9 mouse cellular contexts compared by ENCODE assay signal in the genomic region with DNA sequence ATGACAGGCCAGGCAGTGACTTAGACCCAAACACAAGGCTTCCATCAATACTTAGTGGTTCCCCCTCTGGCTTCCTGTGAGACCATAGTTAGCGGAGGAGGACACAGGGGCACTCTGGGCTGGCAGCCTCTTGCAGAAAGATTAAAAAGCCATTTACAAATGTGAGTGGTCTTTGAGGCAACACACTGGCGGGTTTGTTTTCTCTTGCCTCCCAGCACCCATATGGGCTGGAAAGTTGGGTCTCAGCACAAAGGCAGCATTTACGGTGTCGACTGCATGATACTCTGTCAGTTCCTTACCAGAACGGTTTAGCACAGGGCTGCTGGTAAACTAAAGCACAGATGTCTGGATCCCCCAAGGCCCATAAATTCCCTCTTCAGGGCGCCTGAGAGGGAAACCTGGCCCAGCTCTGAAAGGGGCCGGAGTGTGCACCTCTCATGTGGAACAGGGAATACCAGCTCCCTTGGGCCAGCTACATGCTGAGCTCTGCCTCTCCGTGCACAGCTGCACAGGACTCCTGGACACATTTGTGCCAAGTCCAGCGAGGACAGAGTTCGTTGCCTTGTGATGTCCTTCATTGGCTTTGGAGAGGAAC.
A peak's percentile ranks its signal among the peaks of the same experiment; 100 is the strongest.
DNase-seq lines count a peak whose midpoint lies in the region; ATAC-seq and TF ChIP-seq lines count a peak whose summit lies in the region.
"Had no signal": no experiment of that assay in that cellular context is flagged by ENCODE, and none has a peak within 500 bp of the region (broad histone marks: within the 10 kb centered on the region; RNA-seq: fewer than 3 reads in every experiment).

No protein-coding gene starts in this region.

- H3K36me3 ChIP-seq in forebrain, postnatal 0 days (ENCODE audit: insufficient read depth), result no peaks in the 10 kb centered on the region
- no peaks in the 10 kb centered on the region for H3K36me3 ChIP-seq in forebrain, embryonic 15.5 days
- H3K36me3 ChIP-seq in kidney, postnatal 0 days (ENCODE audit: insufficient read depth, low read length), result no peaks in the 10 kb centered on the region
- H3K36me3 ChIP-seq in kidney, embryonic 14.5 days (ENCODE audit: control insufficient read depth, insufficient read depth, low read length), result no peaks in the 10 kb centered on the region
- H3K36me3 ChIP-seq in embryonic facial prominence, embryonic 15.5 days, result no peaks in the 10 kb centered on the region
- H3K36me3 ChIP-seq in neural tube, embryonic 13.5 days, result no peaks in the 10 kb centered on the region

- DNase-seq in forebrain, postnatal 0 days, result no peak
- peak; percentile 44 for DNase-seq in kidney, postnatal 0 days (ENCODE audit: low spot score)
- no peak for DNase-seq in frontal cortex, postnatal 14 days (ENCODE audit: low spot score in 2 of 2)
- DNase-seq in ovary, postnatal 10 days (ENCODE audit: low spot score), result no peak

- ATAC-seq in forebrain, postnatal 0 days, result peak; percentile 58
- no peak for ATAC-seq in forebrain, embryonic 15.5 days (replicated peaks)
- no peak for ATAC-seq in kidney, postnatal 0 days (replicated peaks; ENCODE audit: low FRiP score, low read depth)
- ATAC-seq in kidney, embryonic 14.5 days (ENCODE audit: low FRiP score, low TSS enrichment), result no peak
- peak; percentile 70 for ATAC-seq in embryonic facial prominence, embryonic 15.5 days (ENCODE audit: insufficient number of reproducible peaks, low FRiP score, low TSS enrichment, low read depth)
- peak; percentile 78 for ATAC-seq in neural tube, embryonic 13.5 days (ENCODE audit: low read depth)

- H3K4me2 ChIP-seq in forebrain, postnatal 0 days (ENCODE audit: low read depth), result no peak overlapping the region
- no peak overlapping the region for H3K4me2 ChIP-seq in forebrain, embryonic 15.5 days (replicated peaks)
- no peak overlapping the region for H3K4me2 ChIP-seq in kidney, postnatal 0 days (ENCODE audit: low read length)
- H3K4me2 ChIP-seq in kidney, embryonic 14.5 days (replicated peaks; ENCODE audit: low read depth, low read length), result no peak overlapping the region
- no peak overlapping the region for H3K4me2 ChIP-seq in embryonic facial prominence, embryonic 15.5 days (replicated peaks)
- H3K4me2 ChIP-seq in neural tube, embryonic 13.5 days, result 0 out of 2 replicates have a peak overlapping the region, but pooled peaks have one; percentile 7
- H3K4me2 ChIP-seq: liver, embryonic 11.5 days had no signal

- WGBS in forebrain, postnatal 0 days, result 69% methylated on average over 10 of the region's 10 CpGs
- WGBS in forebrain, embryonic 15.5 days, result 84% methylated on average over 10 of the region's 10 CpGs
- 34% methylated on average over 10 of the region's 10 CpGs for WGBS in kidney, postnatal 0 days
- WGBS in kidney, embryonic 14.5 days, result 29% methylated on average over 10 of the region's 10 CpGs
- 47% methylated on average over 10 of the region's 10 CpGs for WGBS in embryonic facial prominence, embryonic 15.5 days
- 37% methylated on average over 10 of the region's 10 CpGs for WGBS in neural tube, embryonic 13.5 days

- H3K4me1 ChIP-seq in forebrain, postnatal 0 days (ENCODE audit: insufficient read depth), result no peaks in the 10 kb centered on the region
- no peaks in the 10 kb centered on the region for H3K4me1 ChIP-seq in forebrain, embryonic 15.5 days
- peaks cover 7% of the 10 kb centered on the region for H3K4me1 ChIP-seq in kidney, postnatal 0 days (replicated peaks; ENCODE audit: insufficient read depth, low read length)
- peaks cover 3% of the 10 kb centered on the region; the same call in 1 of the 2 replicates for H3K4me1 ChIP-seq in kidney, embryonic 14.5 days (ENCODE audit: control insufficient read depth, insufficient read depth, low read length)
- peaks cover 4% of the 10 kb centered on the region; the same call in 1 of the 2 replicates for H3K4me1 ChIP-seq in embryonic facial prominence, embryonic 15.5 days
- H3K4me1 ChIP-seq in neural tube, embryonic 13.5 days (replicated peaks), result peaks cover 12% of the 10 kb centered on the region

- H3K27ac ChIP-seq in forebrain, postnatal 0 days (ENCODE audit: low read depth, low read length), result no peak overlapping the region
- no peak overlapping the region for H3K27ac ChIP-seq in forebrain, embryonic 15.5 days (replicated peaks)
- H3K27ac ChIP-seq in kidney, postnatal 0 days, result no peak overlapping the region
- H3K27ac ChIP-seq in kidney, embryonic 14.5 days (ENCODE audit: low read depth, low read length), result no peak overlapping the region
- no peak overlapping the region; the same call in 1 of the 2 replicates for H3K27ac ChIP-seq in embryonic facial prominence, embryonic 15.5 days (replicated peaks)
- H3K27ac ChIP-seq in neural tube, embryonic 13.5 days (replicated peaks), result peak overlapping the region; percentile 49

- no peak overlapping the region for H3K4me3 ChIP-seq in forebrain, postnatal 0 days (ENCODE audit: low read depth, low read length)
- no peak overlapping the region for H3K4me3 ChIP-seq in forebrain, embryonic 15.5 days
- no peak overlapping the region for H3K4me3 ChIP-seq in kidney, postnatal 0 days (replicated peaks; ENCODE audit: low read depth, low read length)
- no peak overlapping the region for H3K4me3 ChIP-seq in kidney, embryonic 14.5 days (ENCODE audit: low read length)
- H3K4me3 ChIP-seq in embryonic facial prominence, embryonic 15.5 days (replicated peaks), result no peak overlapping the region
- H3K4me3 ChIP-seq in neural tube, embryonic 13.5 days, result no peak overlapping the region

- no peaks in the 10 kb centered on the region for H3K9me3 ChIP-seq in forebrain, postnatal 0 days (ENCODE audit: low read length)
- H3K9me3 ChIP-seq in forebrain, embryonic 15.5 days, result no peaks in the 10 kb centered on the region
- H3K9me3 ChIP-seq in kidney, postnatal 0 days (replicated peaks; ENCODE audit: low read length), result no peaks in the 10 kb centered on the region
- H3K9me3 ChIP-seq in kidney, embryonic 14.5 days (ENCODE audit: control insufficient read depth, low read length), result no peaks in the 10 kb centered on the region
- no peaks in the 10 kb centered on the region for H3K9me3 ChIP-seq in embryonic facial prominence, embryonic 15.5 days (replicated peaks)
- H3K9me3 ChIP-seq in neural tube, embryonic 13.5 days, result no peaks in the 10 kb centered on the region

- TF ChIP-seq CTCF in forebrain, postnatal 0 days (IDR thresholded peaks at IDR 0.05; ENCODE audit: low read depth), result no peak
- no peak for TF ChIP-seq CTCF in kidney, postnatal 0 days (IDR thresholded peaks at IDR 0.05; ENCODE audit: low read depth)

- H3K9ac ChIP-seq in forebrain, postnatal 0 days, result no peak overlapping the region
- no peak overlapping the region for H3K9ac ChIP-seq in forebrain, embryonic 15.5 days (replicated peaks)
- H3K9ac ChIP-seq in kidney, postnatal 0 days (ENCODE audit: low read depth, low read length), result no peak overlapping the region
- H3K9ac ChIP-seq in kidney, embryonic 14.5 days (ENCODE audit: low read depth, low read length), result no peak overlapping the region
- H3K9ac ChIP-seq in embryonic facial prominence, embryonic 15.5 days, result no peak overlapping the region
- H3K9ac ChIP-seq in neural tube, embryonic 13.5 days, result no peak overlapping the region

- H3K27me3 ChIP-seq in forebrain, postnatal 0 days (ENCODE audit: insufficient read depth, low read length), result no peaks in the 10 kb centered on the region
- H3K27me3 ChIP-seq in forebrain, embryonic 15.5 days, result no peaks in the 10 kb centered on the region
- no peaks in the 10 kb centered on the region for H3K27me3 ChIP-seq in kidney, postnatal 0 days (ENCODE audit: insufficient read depth, low read length)
- no peaks in the 10 kb centered on the region; the same call in 1 of the 2 replicates for H3K27me3 ChIP-seq in kidney, embryonic 14.5 days (ENCODE audit: control insufficient read depth, insufficient read depth, low read length)
- no peaks in the 10 kb centered on the region for H3K27me3 ChIP-seq in embryonic facial prominence, embryonic 15.5 days
- H3K27me3 ChIP-seq in neural tube, embryonic 13.5 days, result no peaks in the 10 kb centered on the region

Comparison
In these comparisons a context has a peak if more than half of its experiments do, and no peak if none do; other contexts are left out.
1. ATAC-seq: peak in forebrain, postnatal 0 days (single experiment), embryonic facial prominence, embryonic 15.5 days (single experiment) and neural tube, embryonic 13.5 days (single experiment); none in forebrain, embryonic 15.5 days (single experiment), kidney, postnatal 0 days (single experiment) and kidney, embryonic 14.5 days (single experiment).